Mouse (Mus musculus) midbrain, postnatal 0 days (tissue): ENCODE results near the gene Tacc2. TPM values are rescaled to one million over a fixed set of nuclear protein-coding genes. Genes with fewer than 3 reads are reported as not detected.

Experiments
- ATAC-seq: fragments of 200-750 bp; cut with Nextera tagmentation; 2 replicates; pipeline ENCODE4 v1.8.0; 2017; ENCODE audit warnings: moderate number of reproducible peaks, mild to moderate bottlenecking, moderate TSS enrichment, moderate library complexity; ENCODE audit not compliant: low FRiP score
- DNase-seq: peaks from one replicate; pipeline ENCODE4 v3.0.0-alpha.2; 2015; ENCODE audit warnings: low spot score
- H3K27ac ChIP-seq: fragments of 300-500 bp; sonication (generic); 2 replicates; pipeline ENCODE4 v1.5.1; 2014; ENCODE audit warnings: low read depth, mild to moderate bottlenecking, low read length, mixed read lengths
- H3K27me3 ChIP-seq: fragments of 300-500 bp; sonication (generic); 2 replicates; pipeline ENCODE4 v1.6.1; 2014; ENCODE audit warnings: low read length, control low read depth, mixed read lengths; ENCODE audit not compliant: insufficient read depth
- H3K36me3 ChIP-seq: fragments of 300-500 bp; sonication (generic); 2 replicates; pipeline ENCODE4 v1.6.1; 2014; ENCODE audit warnings: low read length, control low read depth, mixed read lengths; ENCODE audit not compliant: insufficient read depth
- H3K4me1 ChIP-seq: fragments of 300-500 bp; sonication (generic); 2 replicates; pipeline ENCODE4 v1.6.1; 2014; ENCODE audit warnings: mild to moderate bottlenecking, control low read depth, antibody characterized with exemption, low read length, mixed read lengths; ENCODE audit not compliant: insufficient read depth
- H3K4me2 ChIP-seq: fragments of 300-500 bp; sonication (generic); 2 replicates; pipeline ENCODE4 v1.6.1; 2014; ENCODE audit warnings: low read depth, mild to moderate bottlenecking, low read length, mixed read lengths; ENCODE audit not compliant: poor library complexity, severe bottlenecking
- H3K4me3 ChIP-seq: fragments of 300-500 bp; sonication (generic); 2 replicates; pipeline ENCODE4 v1.5.1; 2014; ENCODE audit warnings: low read depth, mild to moderate bottlenecking, low read length, moderate library complexity
- H3K9ac ChIP-seq: fragments of 300-500 bp; sonication (generic); replicated peaks from 2 replicates; pipeline ENCODE4 v1.6.1; 2014; ENCODE audit warnings: mild to moderate bottlenecking, low read length, moderate library complexity, mixed read lengths; ENCODE audit not compliant: poor library complexity, severe bottlenecking
- H3K9me3 ChIP-seq: fragments of 300-500 bp; sonication (generic); 2 replicates; pipeline ENCODE4 v1.6.1; 2016; ENCODE audit warnings: low read length, control low read depth
- CTCF ChIP-seq: IDR thresholded peaks from 2 replicates; pipeline ENCODE4 v1.5.1; 2016; ENCODE audit warnings: antibody characterized with exemption, mild to moderate bottlenecking
- WGBS: fragments of 180-500 bp; shearing (Covaris S2); extraction: QIAGEN DNeasy Blood & Tissue Kit; methylation state at CpG from one replicate; pipeline ENCODE4 v1.1.7; 2014; 5-methylcytosine and 5-hydroxymethylcytosine counted together
- polyA plus RNA-seq: library from polyadenylated mRNA; unstranded; fragments of >200 nt; fragmentation: Nextera tagmentation; extraction: Ambion mirVana; gene quantifications from 2 replicates; pipeline ENCODE4 v1.2.1, GENCODE M21; 2015
- total RNA-seq: library from RNA; depleted of rRNA; stranded (reverse); fragments of >200 nt; gene quantifications from 2 replicates; pipeline ENCODE4 v1.2.3, GENCODE M21; 2014

The Tacc2 gene
- total and polyA plus RNA-seq, 2 experiments from 2014 or later: 54.8 to 55.9 TPM

DNA sequence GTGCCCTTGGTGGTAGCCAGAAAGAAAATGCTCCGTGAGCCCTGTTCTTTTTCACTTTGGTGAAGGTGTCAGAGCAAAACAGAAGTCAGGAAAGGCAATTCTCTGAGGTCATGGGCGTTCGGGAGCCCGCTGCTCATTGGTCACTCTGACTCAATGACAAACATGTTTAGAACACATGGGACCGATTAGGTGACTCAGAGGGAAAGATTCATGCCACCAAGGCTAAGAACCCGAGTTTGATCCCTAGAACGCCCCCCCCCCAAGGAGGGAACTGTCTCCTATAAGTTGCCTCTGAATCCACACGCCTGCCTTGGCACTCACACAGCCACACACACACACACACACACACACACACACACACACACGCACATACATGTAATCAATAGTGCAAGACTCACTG is 216.4 kb downstream of the Tacc2 start:
- no peak overlapping the region for H3K4me2 ChIP-seq
- no peaks in the 10 kb centered on the region for H3K27me3 ChIP-seq
- no peaks in the 10 kb centered on the region for H3K9me3 ChIP-seq
- H3K4me3 ChIP-seq: no peak overlapping the region
- WGBS: 88% methylated on average over 9 of the region's 9 CpGs
- no peak overlapping the region for H3K27ac ChIP-seq
- no peak for DNase-seq
- H3K9ac ChIP-seq: no peak overlapping the region
- H3K4me1 ChIP-seq: no peaks in the 10 kb centered on the region
- no peaks in the 10 kb centered on the region for H3K36me3 ChIP-seq
- ATAC-seq: no peak
- TF ChIP-seq CTCF: no peak

DNA sequence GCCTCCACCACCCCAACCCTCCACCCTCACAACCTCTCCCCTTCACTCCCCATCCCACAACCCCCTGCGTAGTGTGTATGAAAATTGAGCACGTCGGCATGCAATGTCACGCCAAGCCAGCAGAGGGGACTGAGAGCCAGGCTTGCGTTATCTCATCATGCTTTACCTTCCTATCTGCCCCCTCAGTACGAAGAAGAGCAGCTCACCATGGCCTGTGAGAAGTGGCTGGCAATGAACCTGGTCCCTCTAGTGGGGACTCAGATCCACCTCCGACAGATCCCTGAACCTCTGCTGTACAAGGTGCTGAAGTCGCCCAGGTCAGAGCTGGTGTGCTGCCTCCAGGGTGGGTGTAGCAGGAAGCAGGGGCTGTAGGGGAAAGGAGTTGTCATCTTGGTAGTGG is 219.5 kb downstream of the Tacc2 start:
- Histone ChIP-seq H3K9ac (no peak overlapping the region), H3K27ac (no peak overlapping the region), H3K4me2 (no peak overlapping the region), H3K27me3 (no peaks in the 10 kb centered on the region), H3K36me3 (no peaks in the 10 kb centered on the region), H3K9me3 (no peaks in the 10 kb centered on the region), H3K4me1 (no peaks in the 10 kb centered on the region), H3K4me3 (no peak overlapping the region)
- no peak for DNase-seq
- ATAC-seq: no peak
- WGBS: 65% methylated on average over 8 of the region's 8 CpGs
- TF ChIP-seq CTCF: peak; percentile 39

DNA sequence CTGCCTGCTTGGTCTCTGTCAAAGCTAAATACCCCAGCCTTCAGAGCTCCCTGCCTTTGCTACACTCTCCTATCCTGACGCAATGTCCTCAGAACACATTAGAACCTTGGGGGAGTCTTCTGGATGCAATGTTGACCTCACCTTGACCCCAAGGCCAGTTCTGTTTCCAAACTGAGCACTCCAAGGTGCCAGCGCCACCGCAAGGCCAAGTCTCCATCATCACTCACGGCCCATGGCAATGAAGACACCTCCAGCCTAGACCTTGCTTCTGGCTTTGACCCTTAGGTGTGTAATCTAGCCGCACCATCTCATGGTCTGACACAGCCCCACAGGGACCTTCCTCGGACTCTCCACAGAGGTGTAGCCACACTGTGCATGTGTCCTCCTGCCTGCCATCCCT is 220.3 kb downstream of the Tacc2 start:
- H3K36me3 ChIP-seq: no peaks in the 10 kb centered on the region
- TF ChIP-seq CTCF: no peak
- H3K27me3 ChIP-seq: no peaks in the 10 kb centered on the region
- H3K27ac ChIP-seq: no peak overlapping the region
- DNase-seq: no peak
- H3K9ac ChIP-seq: no peak overlapping the region
- H3K4me1 ChIP-seq: no peaks in the 10 kb centered on the region
- no peaks in the 10 kb centered on the region for H3K9me3 ChIP-seq
- 94% methylated on average over 6 of the region's 6 CpGs for WGBS
- no peak overlapping the region for H3K4me3 ChIP-seq
- H3K4me2 ChIP-seq: no peak overlapping the region
- ATAC-seq: no peak

DNA sequence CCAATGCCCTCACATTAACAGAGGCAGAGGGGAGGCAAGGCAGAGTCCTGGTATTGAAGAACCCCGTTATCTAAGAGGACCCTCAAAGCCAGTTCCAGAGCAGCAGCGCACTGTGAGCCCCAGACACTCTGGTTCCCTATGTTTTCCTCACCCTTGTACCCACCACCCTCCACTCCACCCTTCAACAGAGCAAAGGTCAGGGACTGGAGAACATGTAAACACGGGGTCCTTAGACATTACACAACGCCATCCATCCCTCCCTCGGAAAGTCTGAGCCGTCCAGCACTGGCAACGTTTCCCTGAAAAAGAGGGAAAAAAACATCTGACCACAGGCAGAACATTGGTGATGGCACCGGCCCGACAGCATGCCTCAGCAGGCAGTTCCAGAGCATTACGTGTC is 222.2 kb downstream of the Tacc2 start:
- Histone ChIP-seq H3K4me3 (no peak overlapping the region), H3K4me2 (no peak overlapping the region), H3K27me3 (no peaks in the 10 kb centered on the region), H3K9ac (no peak overlapping the region), H3K9me3 (no peaks in the 10 kb centered on the region), H3K27ac (no peak overlapping the region), H3K36me3 (no peaks in the 10 kb centered on the region), H3K4me1 (no peaks in the 10 kb centered on the region)
- WGBS: 89% methylated on average over 10 of the region's 10 CpGs
- no peak for TF ChIP-seq CTCF
- no peak for ATAC-seq
- no peak for DNase-seq

DNA sequence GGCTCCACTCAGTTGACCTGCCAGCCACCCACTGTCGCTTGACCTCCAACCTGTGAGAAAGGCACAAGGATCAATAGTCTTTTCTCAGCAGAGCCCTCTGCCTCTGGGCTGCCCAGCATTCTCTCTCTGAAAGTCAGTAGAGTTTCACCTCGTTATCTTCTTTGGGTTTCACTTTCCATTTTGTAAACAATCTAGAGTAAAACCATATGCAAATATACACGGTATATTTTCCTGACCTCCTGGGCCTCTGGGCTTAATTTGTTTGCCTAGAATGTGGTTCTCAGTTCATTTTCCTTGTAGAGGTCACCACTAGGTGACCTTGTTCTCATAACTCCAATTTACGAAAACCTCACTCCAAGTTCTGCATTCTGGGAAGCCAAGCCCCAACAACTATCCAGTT is 223.4 kb downstream of the Tacc2 start:
- no peak for TF ChIP-seq CTCF
- ATAC-seq: no peak

DNA sequence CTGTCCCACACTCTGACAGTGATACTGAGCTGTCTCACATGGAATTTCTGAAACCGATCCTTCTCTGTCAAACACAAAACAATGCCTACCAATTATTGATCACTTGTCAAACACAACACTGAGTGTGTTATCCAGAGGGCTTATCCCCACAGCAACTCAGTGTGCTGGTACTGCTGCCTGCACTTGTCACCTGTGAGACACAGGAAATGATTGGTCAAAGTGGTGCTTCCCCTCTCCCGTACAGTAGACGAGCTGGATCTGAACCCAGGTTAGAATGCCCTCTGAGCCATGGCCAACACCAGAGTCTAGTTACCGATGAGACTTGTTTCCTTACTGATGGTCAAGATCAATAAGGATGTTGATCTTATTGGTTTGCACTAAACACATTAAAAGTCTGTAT is 224.6 kb downstream of the Tacc2 start:
- Histone ChIP-seq H3K9ac (no peak overlapping the region), H3K9me3 (no peaks in the 10 kb centered on the region), H3K27me3 (no peaks in the 10 kb centered on the region), H3K36me3 (no peaks in the 10 kb centered on the region), H3K27ac (no peak overlapping the region), H3K4me3 (no peak overlapping the region), H3K4me2 (no peak overlapping the region), H3K4me1 (no peaks in the 10 kb centered on the region)
- WGBS: 98% methylated on average over 4 of the region's 4 CpGs
- ATAC-seq (no peak), DNase-seq (no peak)
- no peak for TF ChIP-seq CTCF

More for the DNA sequence above, 223.4 kb downstream of the Tacc2 start:
- no peaks in the 10 kb centered on the region for H3K9me3 ChIP-seq
- H3K4me1 ChIP-seq: no peaks in the 10 kb centered on the region
- DNase-seq: no peak
- no peak overlapping the region for H3K4me3 ChIP-seq
- H3K36me3 ChIP-seq: no peaks in the 10 kb centered on the region
- 79% methylated on average over 4 of the region's 4 CpGs for WGBS
- no peak overlapping the region for H3K9ac ChIP-seq
- no peak overlapping the region for H3K27ac ChIP-seq
- H3K4me2 ChIP-seq: no peak overlapping the region
- H3K27me3 ChIP-seq: no peaks in the 10 kb centered on the region
